Mouse (Mus musculus) hindbrain, embryonic 16.5 days (tissue): Measurements from ENCODE around the gene Specc1l. TPM values are rescaled to one million over a fixed set of nuclear protein-coding genes. Genes with fewer than 3 reads are reported as not detected.

ENCODE experiments used
- ATAC-seq: fragments of 200-750 bp; cut with Nextera tagmentation; 2 replicates; pipeline ENCODE4 v1.8.0; 2017; ENCODE audit warnings: moderate TSS enrichment, moderate library complexity
- H3K27ac ChIP-seq: fragments of 300-500 bp; sonication (generic); 2 replicates; pipeline ENCODE4 v1.5.1; 2014; ENCODE audit warnings: low read depth, mild to moderate bottlenecking, control low read depth, low read length, moderate library complexity
- H3K27me3 ChIP-seq: fragments of 300-500 bp; sonication (generic); replicated peaks from 2 replicates; pipeline ENCODE4 v1.6.1; 2014; ENCODE audit warnings: low read length; ENCODE audit not compliant: control insufficient read depth, insufficient read depth
- H3K36me3 ChIP-seq: fragments of 300-500 bp; sonication (generic); 2 replicates; pipeline ENCODE4 v1.6.1; 2014; ENCODE audit warnings: mild to moderate bottlenecking, low read length, moderate library complexity, mixed read lengths; ENCODE audit not compliant: control insufficient read depth, insufficient read depth
- H3K4me1 ChIP-seq: fragments of 300-500 bp; sonication (generic); 2 replicates; pipeline ENCODE4 v1.6.1; 2014; ENCODE audit warnings: low read depth, low read length; ENCODE audit not compliant: control insufficient read depth, insufficient read depth
- H3K4me2 ChIP-seq: fragments of 300-500 bp; sonication (generic); 2 replicates; pipeline ENCODE4 v1.6.1; 2014; ENCODE audit warnings: mild to moderate bottlenecking, low read length, control low read depth, moderate library complexity
- H3K4me3 ChIP-seq: fragments of 300-500 bp; sonication (generic); 2 replicates; pipeline ENCODE4 v1.5.1; 2014; ENCODE audit warnings: mild to moderate bottlenecking, low read length, control low read depth, moderate library complexity
- H3K9ac ChIP-seq: fragments of 300-500 bp; sonication (generic); 2 replicates; pipeline ENCODE4 v1.6.1; 2014; ENCODE audit warnings: low read depth, mild to moderate bottlenecking, control low read depth, low read length, moderate library complexity
- H3K9me3 ChIP-seq: fragments of 300-500 bp; sonication (generic); 2 replicates; pipeline ENCODE4 v1.6.1; 2014; ENCODE audit warnings: mild to moderate bottlenecking, low read length, moderate library complexity; ENCODE audit not compliant: control insufficient read depth
- WGBS: fragments of 180-500 bp; shearing (Covaris S2); extraction: QIAGEN DNeasy Blood & Tissue Kit; methylation state at CpG from one replicate; pipeline ENCODE4 v1.1.7; 2014; 5-methylcytosine and 5-hydroxymethylcytosine counted together
- polyA plus RNA-seq: library from polyadenylated mRNA; unstranded; fragments of >200 nt; fragmentation: Nextera tagmentation; extraction: Ambion mirVana; gene quantifications from 2 replicates; pipeline ENCODE4 v1.2.1, GENCODE M21; 2015

The Specc1l gene
- 24.7 and 29.6 TPM in 2 replicates for polyA plus RNA-seq

GRCm38 (mm10) chr10:75211807-75212645 lies at the start of gene Specc1l:
Specc1l (plus strand) TSS chr10:75212073.
- peak within 1 kb of the TSS; percentile 72 for H3K4me2 ChIP-seq
- H3K4me3 ChIP-seq: peak within 1 kb of the TSS; percentile 84
- under 1% methylated on average over 59 of the region's 80 CpGs for WGBS
- no peaks in the 10 kb centered on the region for H3K27me3 ChIP-seq
- no peaks in the 10 kb centered on the region for H3K9me3 ChIP-seq
- H3K9ac ChIP-seq: peak within 1 kb of the TSS; percentile 96
- peaks cover 14% of the 10 kb centered on the region for H3K4me1 ChIP-seq
- peak; percentile 98 for ATAC-seq
- H3K36me3 ChIP-seq: no peaks in the 10 kb centered on the region
- peak within 1 kb of the TSS; percentile 100 for H3K27ac ChIP-seq

- Histone ChIP-seq H3K9ac (no peak overlapping the region), H3K27me3 (no peaks in the 10 kb centered on the region), H3K4me2 (no peak overlapping the region), H3K4me3 (no peak overlapping the region), H3K27ac (no peak overlapping the region), H3K9me3 (no peaks in the 10 kb centered on the region), H3K36me3 (peaks cover 28% of the 10 kb centered on the region), H3K4me1 (no peaks in the 10 kb centered on the region)
- ATAC-seq: no peak
- WGBS: 84% methylated on average over 10 of the region's 10 CpGs
Measured at GRCm38 (mm10) chr10:75165825-75166481, 45.9 kb upstream of the Specc1l start.

- Histone ChIP-seq H3K36me3 (peaks cover 29% of the 10 kb centered on the region), H3K4me2 (no peak overlapping the region), H3K27me3 (no peaks in the 10 kb centered on the region), H3K27ac (no peak overlapping the region), H3K9me3 (no peaks in the 10 kb centered on the region), H3K4me1 (no peaks in the 10 kb centered on the region), H3K4me3 (no peak overlapping the region), H3K9ac (no peak overlapping the region)
- WGBS: 100% methylated on average over 4 of the region's 4 CpGs
- ATAC-seq: no peak
Measured at GRCm38 (mm10) chr10:75166601-75167000, 45.3 kb upstream of the Specc1l start.

GRCm38 (mm10) chr10:75170207-75170850 lies 41.5 kb upstream of the Specc1l start:
- Histone ChIP-seq H3K9me3 (no peaks in the 10 kb centered on the region), H3K4me3 (no peak overlapping the region), H3K9ac (no peak overlapping the region), H3K36me3 (peaks cover 18% of the 10 kb centered on the region), H3K27ac (no peak overlapping the region), H3K27me3 (no peaks in the 10 kb centered on the region), H3K4me2 (no peak overlapping the region), H3K4me1 (no peaks in the 10 kb centered on the region)
- 72% methylated on average over 12 of the region's 12 CpGs for WGBS
- no peak for ATAC-seq

- H3K9me3 ChIP-seq: no peaks in the 10 kb centered on the region
- H3K9ac ChIP-seq: no peak overlapping the region
- no peak overlapping the region for H3K4me2 ChIP-seq
- H3K36me3 ChIP-seq: peaks cover 27% of the 10 kb centered on the region
- H3K27me3 ChIP-seq: no peaks in the 10 kb centered on the region
- 76% methylated on average over 8 of the region's 8 CpGs for WGBS
- H3K4me1 ChIP-seq: no peaks in the 10 kb centered on the region
- no peak overlapping the region for H3K4me3 ChIP-seq
- H3K27ac ChIP-seq: no peak overlapping the region
- no peak for ATAC-seq
Measured at GRCm38 (mm10) chr10:75173056-75173455, 38.8 kb upstream of the Specc1l start.

GRCm38 (mm10) chr10:75173712-75174111 lies 38.2 kb upstream of the Specc1l start:
- Histone ChIP-seq H3K4me2 (no peak overlapping the region), H3K9ac (peak overlapping the region; percentile 8; the same call in 1 of the 2 replicates), H3K4me1 (no peaks in the 10 kb centered on the region), H3K4me3 (no peak overlapping the region), H3K27me3 (no peaks in the 10 kb centered on the region), H3K36me3 (peaks cover 30% of the 10 kb centered on the region), H3K27ac (peak overlapping the region; percentile 26; the same call in 1 of the 2 replicates), H3K9me3 (no peaks in the 10 kb centered on the region)
- ATAC-seq: no peak
- 67% methylated on average over 12 of the region's 12 CpGs for WGBS

- no peak overlapping the region for H3K4me3 ChIP-seq
- no peak overlapping the region for H3K27ac ChIP-seq
- ATAC-seq: no peak
- no peaks in the 10 kb centered on the region for H3K4me1 ChIP-seq
- 78% methylated on average over 8 of the region's 8 CpGs for WGBS
- no peaks in the 10 kb centered on the region for H3K27me3 ChIP-seq
- H3K9me3 ChIP-seq: no peaks in the 10 kb centered on the region
- H3K4me2 ChIP-seq: no peak overlapping the region
- no peak overlapping the region for H3K9ac ChIP-seq
- peaks cover 39% of the 10 kb centered on the region for H3K36me3 ChIP-seq
Measured at GRCm38 (mm10) chr10:75176494-75176893, 35.4 kb upstream of the Specc1l start.

GRCm38 (mm10) chr10:75178911-75179310 lies 33.0 kb upstream of the Specc1l start:
- no peak overlapping the region for H3K4me3 ChIP-seq
- WGBS: 96% methylated on average over 5 of the region's 5 CpGs
- no peak overlapping the region for H3K27ac ChIP-seq
- H3K9ac ChIP-seq: no peak overlapping the region
- no peaks in the 10 kb centered on the region for H3K9me3 ChIP-seq
- H3K4me1 ChIP-seq: no peaks in the 10 kb centered on the region
- H3K36me3 ChIP-seq: peaks cover 36% of the 10 kb centered on the region
- no peak overlapping the region for H3K4me2 ChIP-seq
- ATAC-seq: no peak
- no peaks in the 10 kb centered on the region for H3K27me3 ChIP-seq
